Mouse (Mus musculus) neural tube, embryonic 11.5 days (tissue): ENCODE results near the gene B4galnt2. TPM values are rescaled to one million over a fixed set of nuclear protein-coding genes. Genes with fewer than 3 reads are reported as not detected.
"Not testable (repeated sequence)": the region's sequence is repeated elsewhere in the genome, so short reads cannot be mapped to it uniquely, and the experiment has no call there.

Source experiments
- ATAC-seq: fragments of 200-750 bp; cut with Nextera tagmentation; 2 replicates; pipeline ENCODE4 v1.8.0; 2017; ENCODE audit warnings: moderate number of reproducible peaks, mild to moderate bottlenecking, moderate TSS enrichment, moderate library complexity; ENCODE audit not compliant: insufficient read depth, low FRiP score, low TSS enrichment
- DNase-seq: peaks from one replicate; pipeline ENCODE4 v3.0.0-alpha.2; 2015; ENCODE audit warnings: low spot score
- H3K27ac ChIP-seq: fragments of 300-500 bp; sonication (generic); 2 replicates; pipeline ENCODE4 v1.5.1; 2014; ENCODE audit warnings: low read depth, mild to moderate bottlenecking, low read length
- H3K27me3 ChIP-seq: fragments of 300-500 bp; sonication (generic); 2 replicates; pipeline ENCODE4 v1.6.1; 2014; ENCODE audit warnings: mild to moderate bottlenecking, low read length, mixed read lengths; ENCODE audit not compliant: control insufficient read depth, insufficient read depth
- H3K36me3 ChIP-seq: fragments of 300-500 bp; sonication (generic); 2 replicates; pipeline ENCODE4 v1.6.1; 2014; ENCODE audit warnings: mild to moderate bottlenecking, low read length, moderate library complexity, mixed read lengths; ENCODE audit not compliant: control insufficient read depth, insufficient read depth
- H3K4me1 ChIP-seq: fragments of 300-500 bp; sonication (generic); 2 replicates; pipeline ENCODE4 v1.6.1; 2014; ENCODE audit warnings: low read length, mixed read lengths; ENCODE audit not compliant: control insufficient read depth, insufficient read depth
- H3K4me2 ChIP-seq: fragments of 300-500 bp; sonication (generic); 2 replicates; pipeline ENCODE4 v1.6.1; 2014; ENCODE audit warnings: low read depth, mild to moderate bottlenecking, moderate library complexity
- H3K4me3 ChIP-seq: fragments of 300-500 bp; sonication (generic); 2 replicates; pipeline ENCODE4 v1.5.1; 2014; ENCODE audit warnings: low read depth, low read length
- H3K9ac ChIP-seq: fragments of 300-500 bp; sonication (generic); 2 replicates; pipeline ENCODE4 v1.6.1; 2014; ENCODE audit warnings: mild to moderate bottlenecking, low read length
- H3K9me3 ChIP-seq: fragments of 300-500 bp; sonication (generic); 2 replicates; pipeline ENCODE4 v1.6.1; 2016; ENCODE audit warnings: low read length; ENCODE audit not compliant: control insufficient read depth
- WGBS: fragments of 180-500 bp; shearing (Covaris S2); extraction: QIAGEN DNeasy Blood & Tissue Kit; methylation state at CpG from one replicate; pipeline ENCODE4 v1.1.7; 2014; 5-methylcytosine and 5-hydroxymethylcytosine counted together
- polyA plus RNA-seq: library from polyadenylated mRNA; unstranded; fragments of >200 nt; fragmentation: Nextera tagmentation; extraction: Ambion mirVana; gene quantifications from 2 replicates; pipeline ENCODE4 v1.2.1, GENCODE M21; 2014

Gene B4galnt2
- polyA plus RNA-seq, 1 experiment from 2014 or later, result not detected

DNA sequence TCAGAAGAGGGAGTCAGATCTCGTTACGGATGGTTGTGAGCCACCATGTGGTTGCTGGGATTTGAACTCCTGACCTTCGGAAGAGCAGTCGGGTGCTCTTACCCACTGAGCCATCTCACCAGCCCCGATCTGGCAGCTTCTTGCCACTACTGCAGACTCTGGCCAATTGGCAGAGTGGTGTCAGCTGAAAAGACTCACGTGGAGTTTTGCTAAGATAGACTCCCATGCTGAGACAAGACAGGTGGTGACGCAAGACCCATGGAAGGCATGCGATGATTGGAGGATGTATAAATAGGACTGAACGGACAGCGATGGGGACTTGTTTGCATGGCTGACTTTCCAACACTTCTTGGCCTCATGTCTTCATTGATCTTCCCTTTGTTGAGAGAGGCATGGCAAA lies 17.5 kb upstream of the B4galnt2 start:
- not testable (repeated sequence) for H3K9me3 ChIP-seq, ATAC-seq, H3K27ac ChIP-seq, H3K4me3 ChIP-seq, H3K36me3 ChIP-seq, H3K27me3 ChIP-seq, H3K4me1 ChIP-seq, DNase-seq, H3K9ac ChIP-seq, H3K4me2 ChIP-seq
- 92% methylated on average over 8 of the region's 10 CpGs for WGBS

DNA sequence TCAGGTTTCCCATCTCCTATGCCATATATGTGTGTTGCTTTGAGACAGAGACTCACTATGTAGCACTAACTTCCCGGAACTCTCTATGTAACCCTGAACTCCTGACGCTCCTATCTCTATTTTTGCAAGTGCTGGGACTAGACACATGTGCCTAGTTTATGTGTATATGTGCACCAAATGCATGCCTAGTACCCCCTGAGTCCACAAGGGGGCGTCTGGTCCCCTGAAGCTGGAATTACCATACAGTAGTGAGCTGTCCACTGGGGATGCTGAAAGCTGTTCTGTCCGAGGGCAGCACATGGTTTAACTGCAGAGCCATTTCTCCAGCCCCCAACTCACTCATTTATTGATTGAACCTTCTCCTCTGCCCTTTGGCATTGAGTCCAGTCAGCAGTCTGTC lies 11.7 kb upstream of the B4galnt2 start:
- Histone ChIP-seq H3K9me3 (no peaks in the 10 kb centered on the region), H3K27ac (no peak overlapping the region), H3K36me3 (no peaks in the 10 kb centered on the region), H3K27me3 (no peaks in the 10 kb centered on the region), H3K4me1 (no peaks in the 10 kb centered on the region), H3K4me3 (no peak overlapping the region), H3K9ac (no peak overlapping the region), H3K4me2 (no peak overlapping the region)
- no peak for DNase-seq
- ATAC-seq, result no peak
- WGBS, result 77% methylated on average over 4 of the region's 4 CpGs

DNA sequence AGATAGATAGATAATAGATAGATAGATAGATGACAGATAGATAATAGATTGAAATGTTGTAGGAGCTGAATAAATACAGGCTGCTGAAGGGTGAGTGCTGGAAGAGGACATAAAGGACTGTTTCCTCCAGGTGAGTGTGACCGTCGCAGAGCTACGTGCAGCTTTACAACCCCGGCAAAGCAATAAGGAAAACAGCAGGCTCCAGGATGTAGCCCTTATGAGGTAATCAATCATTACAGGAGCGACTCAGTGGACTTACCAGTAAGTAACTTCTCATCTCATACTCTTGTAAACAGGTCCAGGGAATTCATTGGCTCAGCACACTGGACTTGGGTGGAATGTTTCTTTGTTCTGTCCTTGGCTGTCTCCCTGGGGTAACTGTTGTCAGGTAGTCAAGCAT lies 11.3 kb upstream of the B4galnt2 start:
- no peak overlapping the region for H3K27ac ChIP-seq
- ATAC-seq (no peak), DNase-seq (no peak)
- 90% methylated on average over 5 of the region's 5 CpGs for WGBS
- H3K4me1 ChIP-seq, result no peaks in the 10 kb centered on the region
- no peak overlapping the region for H3K4me2 ChIP-seq
- no peak overlapping the region for H3K4me3 ChIP-seq
- no peaks in the 10 kb centered on the region for H3K9me3 ChIP-seq
- H3K27me3 ChIP-seq, result no peaks in the 10 kb centered on the region
- H3K9ac ChIP-seq, result no peak overlapping the region
- H3K36me3 ChIP-seq, result no peaks in the 10 kb centered on the region

DNA sequence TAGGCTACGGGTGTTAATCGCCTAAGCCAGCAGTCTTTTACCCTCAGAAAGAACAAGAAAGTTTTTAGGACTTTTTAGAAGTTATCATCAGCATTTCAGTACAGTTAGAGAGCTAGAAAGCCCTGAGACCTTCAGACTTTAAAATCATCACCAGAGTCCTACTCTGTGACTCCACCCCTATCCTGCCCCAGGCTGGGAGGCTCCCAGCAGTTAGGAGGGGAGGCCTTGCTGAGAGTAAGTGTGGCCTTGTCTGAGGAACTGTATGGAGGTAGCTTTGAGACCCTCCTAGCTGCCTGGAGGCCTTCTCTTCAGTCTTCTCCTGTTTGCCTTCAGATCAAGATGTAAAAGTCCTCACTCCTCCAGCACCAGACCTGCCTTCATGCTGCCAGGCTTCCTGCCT lies 9.5 kb upstream of the B4galnt2 start:
- Histone ChIP-seq H3K4me3 (no peak overlapping the region), H3K4me2 (no peak overlapping the region), H3K9me3 (no peaks in the 10 kb centered on the region), H3K36me3 (no peaks in the 10 kb centered on the region), H3K9ac (no peak overlapping the region), H3K27ac (no peak overlapping the region), H3K4me1 (no peaks in the 10 kb centered on the region), H3K27me3 (no peaks in the 10 kb centered on the region)
- DNase-seq, result no peak
- WGBS, result 15% methylated on average over 2 of the region's 2 CpGs
- no peak for ATAC-seq

DNA sequence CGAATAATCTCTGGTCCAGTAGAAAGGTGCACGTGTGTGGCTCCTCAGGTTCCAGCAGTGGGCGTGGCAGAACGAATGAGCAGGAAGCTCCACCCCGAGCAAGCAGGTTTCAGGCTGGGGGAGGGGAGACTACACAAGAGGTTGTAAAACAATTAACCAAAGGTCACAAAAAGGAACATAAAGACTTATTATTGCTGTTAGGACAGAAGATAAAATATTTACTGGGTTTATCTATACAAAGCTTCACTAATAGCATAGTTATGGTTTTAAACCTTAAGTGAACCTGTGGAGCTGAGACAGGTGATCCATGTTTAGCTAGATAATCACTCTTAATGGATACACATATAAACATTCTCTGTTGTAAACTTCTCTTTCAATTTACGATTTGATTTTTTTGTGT lies 8.8 kb upstream of the B4galnt2 start:
- H3K27me3 ChIP-seq, H3K4me1 ChIP-seq, H3K4me2 ChIP-seq, H3K9ac ChIP-seq, H3K36me3 ChIP-seq, ATAC-seq, H3K9me3 ChIP-seq, H3K4me3 ChIP-seq, DNase-seq, H3K27ac ChIP-seq: not testable (repeated sequence)
- 7% methylated on average over 3 of the region's 6 CpGs for WGBS

DNA sequence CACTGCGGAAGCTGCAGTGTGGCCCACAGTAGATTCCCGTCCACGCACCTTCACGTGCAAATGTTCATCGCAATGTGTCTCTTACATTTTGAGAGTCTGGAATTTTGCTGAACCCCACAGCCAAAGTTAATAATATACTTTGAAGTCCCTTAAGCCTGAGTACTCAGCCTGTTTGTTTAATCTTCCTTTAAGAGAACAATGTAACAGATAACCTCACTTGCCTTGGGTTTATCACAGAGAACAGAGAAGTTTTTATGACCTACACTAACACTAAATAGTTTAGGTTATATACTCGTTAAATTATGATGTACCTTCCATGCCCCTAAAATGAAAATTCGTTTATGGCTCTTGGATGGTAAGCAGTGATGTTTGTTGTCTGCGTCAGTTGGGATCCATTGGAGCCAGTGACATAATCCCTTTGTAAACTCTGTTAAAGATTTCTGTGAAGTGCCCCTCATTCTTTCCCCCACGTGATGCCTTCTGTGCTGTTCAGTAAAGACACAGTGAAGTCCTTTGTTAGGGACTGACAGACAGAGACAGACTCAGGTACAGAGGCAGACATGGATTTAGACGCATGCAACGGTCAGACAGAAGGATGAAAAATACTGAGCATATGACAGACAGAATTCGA lies 7.4 kb upstream of the B4galnt2 start:
- Histone ChIP-seq H3K4me3 (no peak overlapping the region), H3K4me1 (no peaks in the 10 kb centered on the region), H3K9ac (no peak overlapping the region), H3K27ac (no peak overlapping the region), H3K36me3 (no peaks in the 10 kb centered on the region), H3K9me3 (no peaks in the 10 kb centered on the region), H3K4me2 (no peak overlapping the region), H3K27me3 (peaks cover 4% of the 10 kb centered on the region)
- 60% methylated on average over 12 of the region's 12 CpGs for WGBS
- DNase-seq, result no peak
- no peak for ATAC-seq

DNA sequence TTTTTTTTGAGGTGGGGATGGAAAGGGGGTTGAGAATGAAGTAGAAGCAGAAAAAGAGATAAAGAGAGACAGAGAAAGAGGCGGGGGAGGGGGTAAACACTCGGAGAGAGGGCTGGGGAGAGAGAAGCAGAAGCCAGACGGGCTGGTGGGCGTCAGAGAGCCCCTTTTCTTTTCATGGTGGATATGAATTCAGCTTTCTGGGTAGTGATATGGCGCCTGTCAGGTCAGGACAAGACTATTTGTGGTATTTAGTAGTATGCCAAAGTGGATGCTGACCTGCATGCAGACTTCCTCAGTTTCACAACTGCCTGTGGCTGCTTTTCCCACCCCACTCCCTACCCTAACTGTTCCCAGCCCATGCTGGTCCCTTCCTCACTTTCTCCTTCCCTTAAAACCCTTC lies 1.7 kb upstream of the B4galnt2 start:
- Histone ChIP-seq H3K27me3 (peaks cover 50% of the 10 kb centered on the region), H3K4me2 (no peak overlapping the region), H3K9me3 (no peaks in the 10 kb centered on the region), H3K36me3 (no peaks in the 10 kb centered on the region), H3K9ac (no peak overlapping the region), H3K4me1 (0 out of 2 replicates have a peak, but pooled peaks cover 4% of the 10 kb centered on the region), H3K4me3 (no peak overlapping the region), H3K27ac (no peak overlapping the region)
- no peak for ATAC-seq
- WGBS, result 4% methylated on average over 5 of the region's 5 CpGs
- no peak for DNase-seq

DNA sequence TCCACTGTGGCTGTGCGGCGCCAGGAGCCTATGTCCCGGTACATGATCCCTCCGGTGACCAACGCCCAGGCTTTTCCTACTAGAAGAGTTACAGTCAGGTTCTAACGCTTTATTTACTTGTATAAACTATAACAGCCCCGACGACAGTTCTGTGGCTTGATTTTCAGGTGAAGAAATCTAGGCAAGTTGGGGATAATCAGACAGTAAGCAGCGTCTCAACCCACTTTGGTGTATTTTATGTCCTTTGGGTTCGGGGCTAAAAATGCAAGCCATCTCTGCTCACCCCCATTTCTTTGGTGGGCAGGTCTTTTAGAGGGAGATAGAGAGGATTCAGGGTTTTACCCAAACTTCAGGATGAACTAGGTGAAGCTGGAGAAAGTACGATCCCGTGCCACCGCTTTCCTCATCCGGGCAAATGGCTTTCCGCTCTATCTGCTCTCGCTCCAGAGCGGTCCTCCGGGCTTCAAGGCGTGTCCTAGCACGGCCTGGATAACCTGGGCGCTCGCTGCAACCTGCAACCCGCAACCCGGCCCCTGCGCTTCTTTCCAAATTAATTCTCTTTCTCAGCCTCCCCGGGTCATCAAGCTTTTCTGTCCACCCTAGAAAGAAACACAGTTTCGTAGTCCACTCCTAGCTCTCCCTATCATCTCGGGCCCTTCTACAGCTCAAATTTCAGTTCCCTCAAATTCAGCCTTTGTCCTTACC lies 467 bp upstream of the B4galnt2 start:
- DNase-seq (peak; percentile 43), ATAC-seq (no peak)
- Histone ChIP-seq H3K9me3 (no peaks in the 10 kb centered on the region), H3K4me1 (0 out of 2 replicates have a peak, but pooled peaks cover 4% of the 10 kb centered on the region), H3K4me3 (peak overlapping the region; percentile 14; the same call in 1 of the 2 replicates), H3K27me3 (peaks cover 55% of the 10 kb centered on the region), H3K9ac (no peak overlapping the region), H3K36me3 (no peaks in the 10 kb centered on the region), H3K27ac (no peak overlapping the region), H3K4me2 (peak overlapping the region; percentile 24; the same call in 1 of the 2 replicates)
- WGBS, result 1% methylated on average over 28 of the region's 28 CpGs
